Mouse (Mus musculus) left cerebral cortex, postnatal 10 days (tissue): ENCODE data around the gene Cabcoco1. TPM values are rescaled to one million over a fixed set of nuclear protein-coding genes. Genes with fewer than 3 reads are reported as not detected.

Experiments
- DNase-seq, 2 experiments: peaks; one replicate each; pipeline ENCODE4 v3.0.0; 2021 to 2022; ENCODE audit warnings: low spot score in 2 of 2, mixed read lengths in 1 of 2; ENCODE audit errors: extremely low spot score in 1 of 2
- intact Hi-C: fragments of 180-260 bp; cut with DNase I; formaldehyde crosslinking; loops from one replicate; pipeline ENCODE4 v1.15.1; 2025
- total RNA-seq, 2 experiments: library from RNA; stranded (reverse); gene quantifications; 2 replicates each; pipeline ENCODE4 v1.2.3; 2021

Gene Cabcoco1
- total RNA-seq = 1 to 10 TPM; 1.9 to 2.1 TPM

DNA sequence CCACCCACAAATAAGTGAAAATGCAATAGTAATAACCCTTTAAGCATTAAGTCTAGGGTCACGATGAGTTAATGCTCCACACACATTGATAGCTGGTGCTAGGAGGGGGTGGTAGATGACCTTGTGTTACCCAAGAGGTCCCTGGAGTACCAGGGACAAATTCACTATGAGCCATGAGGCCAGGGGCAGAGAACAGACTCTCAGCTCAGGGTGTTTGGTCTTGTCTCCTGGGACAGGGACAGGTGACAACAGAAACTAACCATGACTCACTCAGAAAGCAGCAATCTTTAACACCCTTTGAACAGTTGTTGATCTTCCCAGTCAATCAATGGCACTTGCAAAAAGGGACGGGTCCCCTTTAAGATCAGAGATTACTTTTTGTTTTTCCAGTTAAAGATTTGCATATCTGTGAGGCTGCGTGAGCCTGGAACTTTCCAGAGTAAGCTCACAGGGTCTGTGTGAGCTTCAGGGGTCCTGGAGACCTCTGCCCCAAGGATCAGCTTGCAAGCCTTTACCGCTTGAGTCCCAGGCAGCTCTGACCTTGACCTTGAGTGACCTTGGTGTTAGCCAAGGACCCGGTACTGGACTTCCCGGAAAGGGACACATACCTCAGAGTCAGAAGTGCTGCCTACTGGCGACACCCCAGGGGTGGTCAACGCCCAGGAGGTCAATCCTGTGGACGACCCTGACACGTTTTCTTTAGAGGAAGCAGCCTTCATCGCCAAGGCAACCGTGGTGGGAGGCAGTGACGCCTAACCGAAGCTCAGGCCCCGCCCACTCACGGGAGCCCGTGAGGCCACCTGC, at the start of gene Cabcoco1:
Cabcoco1 (minus strand) TSS at position 758 of the 804 bp plus-strand sequence.
- intact Hi-C loops = no loop called here
- DNase-seq = peak; percentile 60 to 85

DNA sequence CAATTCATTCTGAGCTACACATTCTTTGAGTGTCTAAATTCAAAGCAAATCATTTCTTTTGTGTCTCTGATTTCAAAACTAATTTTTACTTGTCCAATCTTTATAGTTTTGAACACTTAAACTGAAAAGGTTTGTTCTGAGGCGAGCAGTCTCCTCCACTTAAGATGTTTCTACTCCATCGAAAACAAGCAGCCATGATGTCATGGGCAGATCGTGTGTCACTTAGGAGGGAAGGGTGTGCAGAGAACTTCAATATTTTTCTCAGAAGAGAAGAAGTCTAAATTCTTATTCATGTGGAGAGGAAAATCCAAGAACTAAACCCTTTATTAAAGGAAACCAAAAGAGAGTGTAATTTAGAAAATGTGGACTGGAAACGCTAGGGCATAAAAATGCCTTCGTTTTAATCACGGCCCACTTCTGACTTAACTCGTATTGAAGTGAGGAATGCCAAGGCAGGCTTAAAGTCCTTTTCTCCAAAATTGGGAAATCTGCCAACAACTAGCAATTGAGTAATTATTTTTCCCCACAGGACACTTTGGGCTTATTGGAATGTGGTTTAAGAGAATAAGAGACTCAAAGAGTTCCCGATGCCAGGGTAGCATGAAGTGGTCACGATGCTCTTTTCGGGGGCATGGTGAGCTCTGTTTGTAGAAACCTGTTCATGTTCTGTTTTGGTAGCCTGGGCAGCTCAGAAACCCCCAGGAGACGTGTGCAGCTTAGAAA, 48.0 kb upstream of the Cabcoco1 start:
- intact Hi-C loops = no loop called here

DNA sequence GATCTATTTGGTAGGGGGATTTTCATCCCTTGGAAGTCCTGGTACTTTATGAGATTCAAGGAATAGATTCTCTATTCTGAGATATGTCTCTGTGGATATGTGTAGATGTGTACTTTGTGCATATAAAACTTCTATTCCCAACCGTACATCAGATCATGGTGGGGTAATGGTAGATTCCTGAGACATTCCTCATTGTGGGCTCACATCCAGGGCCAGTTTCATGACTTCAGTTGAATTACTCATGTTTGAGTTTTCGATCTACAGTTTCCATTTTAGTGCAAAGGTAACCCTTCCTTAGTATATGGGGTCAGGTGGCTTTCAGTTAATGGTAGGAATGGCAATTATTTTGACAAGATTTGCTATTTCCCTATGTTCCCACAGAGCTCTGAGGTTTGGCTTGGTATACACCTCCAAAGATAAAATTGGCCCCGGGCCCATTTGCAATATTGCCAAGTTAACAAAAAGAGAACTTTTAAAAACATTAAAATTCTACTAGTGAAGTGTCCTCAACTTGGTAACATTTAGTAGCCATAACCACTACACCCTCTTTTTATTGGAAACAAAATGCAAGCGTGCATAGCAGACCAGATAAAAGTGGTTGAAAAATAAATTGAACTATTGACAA, 45.8 kb upstream of the Cabcoco1 start:
- intact Hi-C loops = no loop called here
- no peak for DNase-seq

More for the DNA sequence above, 48.0 kb upstream of the Cabcoco1 start:
- no peak for DNase-seq

DNA sequence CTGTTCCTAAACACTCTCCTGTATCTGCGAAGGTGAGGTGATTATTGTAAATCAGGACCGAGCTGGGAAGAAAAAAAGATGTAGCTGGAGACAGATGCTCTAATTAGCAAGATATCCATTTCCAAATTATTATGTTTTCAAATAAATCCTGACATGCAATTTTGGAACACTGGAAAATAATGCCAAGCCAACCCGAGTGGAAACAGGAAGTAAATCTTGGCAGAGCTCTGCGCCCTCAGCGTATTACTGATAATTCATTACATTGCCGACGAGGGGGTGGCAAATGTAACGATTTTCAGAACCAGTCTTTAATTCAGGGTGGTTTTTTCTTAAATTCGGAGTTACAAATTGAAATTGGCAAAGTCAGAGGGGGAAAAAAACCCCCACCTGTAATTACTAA, 35.6 kb upstream of the Cabcoco1 start:
- intact Hi-C loops = no loop called here
- DNase-seq = no peak

DNA sequence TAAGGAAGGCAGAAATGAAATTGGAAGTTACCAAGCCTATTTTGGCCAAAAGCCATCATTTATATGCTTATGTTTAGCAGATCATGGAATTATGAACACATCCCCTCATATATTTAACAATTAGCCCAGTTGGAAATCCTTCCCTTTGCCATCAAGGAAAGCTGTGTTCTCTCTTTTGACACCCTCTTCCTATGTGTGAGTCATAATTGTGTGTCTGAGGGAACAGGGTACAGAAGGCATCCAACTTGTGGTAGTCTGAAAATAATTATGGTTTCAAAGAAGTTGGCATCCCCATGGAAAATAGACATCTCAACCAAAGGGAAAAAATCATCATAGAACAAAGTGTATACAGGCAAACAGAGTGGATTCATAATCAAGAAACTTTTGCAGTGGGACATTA, 26.5 kb upstream of the Cabcoco1 start:
- intact Hi-C loops = no loop called here
- DNase-seq = no peak

DNA sequence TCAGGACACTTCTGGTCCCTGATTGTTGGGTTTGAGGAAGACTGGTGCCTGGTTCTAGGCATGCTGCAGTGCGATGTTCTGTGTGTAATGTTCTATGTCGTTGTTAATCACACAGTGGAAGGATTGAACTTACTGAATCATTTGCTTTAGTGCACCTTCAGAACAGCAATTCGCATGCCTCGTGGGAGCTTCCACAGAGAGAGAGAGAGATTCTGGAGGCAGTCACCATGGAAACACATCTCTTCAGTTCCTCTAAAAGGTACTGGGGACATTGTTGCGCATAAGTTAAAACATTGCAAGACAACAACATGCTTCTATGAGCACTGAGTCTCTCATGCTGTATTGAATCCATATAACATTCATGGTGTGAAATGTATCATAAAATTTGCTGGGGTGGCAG, 20.6 kb upstream of the Cabcoco1 start:
- intact Hi-C loops = no loop called here
- DNase-seq = peak in 1 of 2 experiments; percentile 42

DNA sequence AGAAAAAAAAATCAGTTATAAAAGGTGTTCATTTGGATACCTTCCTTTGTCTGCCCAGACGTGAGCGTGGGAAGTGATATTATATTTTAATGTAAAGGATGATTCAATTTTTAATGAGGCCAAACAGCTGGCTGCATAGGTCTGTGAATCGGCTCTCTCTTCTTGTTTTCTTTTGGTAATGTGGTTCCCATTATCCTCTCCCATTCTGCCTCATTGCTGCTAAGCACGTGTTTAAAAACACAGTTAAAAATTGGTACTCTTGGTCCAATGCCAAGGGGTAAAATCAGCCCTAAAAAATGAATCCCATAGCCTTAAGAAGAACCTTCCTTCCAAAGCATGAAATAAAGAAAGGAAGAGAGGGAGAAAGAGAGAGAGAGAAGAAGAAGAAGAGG, 17.1 kb upstream of the Cabcoco1 start:
- intact Hi-C loops = no loop called here
- DNase-seq = no peak

DNA sequence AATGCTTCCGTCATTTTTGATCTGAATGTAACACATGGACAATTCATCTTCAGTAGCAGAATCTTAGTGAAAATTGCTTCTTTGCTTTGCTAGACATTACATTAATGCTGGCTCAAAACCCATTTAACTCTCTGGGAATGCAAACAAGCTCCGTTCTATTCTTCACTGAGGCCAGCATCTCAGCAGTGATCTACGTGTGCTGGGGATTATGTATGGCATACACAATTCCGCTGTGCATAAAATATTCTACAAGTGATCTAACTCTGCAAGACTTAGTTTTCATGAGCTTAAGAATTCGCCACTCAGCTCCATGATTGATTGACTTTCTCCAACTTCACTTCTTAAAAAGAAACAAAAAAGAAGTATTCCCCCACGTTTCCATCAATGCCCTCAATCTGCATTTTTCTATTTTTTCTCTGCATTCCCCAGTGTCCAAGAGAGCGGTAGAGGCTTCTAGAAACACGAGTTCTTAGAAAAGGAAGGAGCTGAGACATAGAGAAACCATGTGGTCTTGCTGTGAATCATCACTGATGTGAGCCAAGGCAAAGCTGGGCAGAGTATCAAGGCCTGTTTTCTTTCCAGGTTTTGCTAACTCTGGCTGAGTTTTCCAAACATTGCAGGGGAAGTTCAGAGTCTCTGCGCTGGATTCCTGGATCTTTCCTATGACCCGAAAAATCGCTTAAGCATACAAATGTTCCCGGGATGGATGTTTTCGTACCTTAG, 16.6 kb upstream of the Cabcoco1 start:
- intact Hi-C loops = no loop called here
- DNase-seq = peak; percentile 62 to 72

DNA sequence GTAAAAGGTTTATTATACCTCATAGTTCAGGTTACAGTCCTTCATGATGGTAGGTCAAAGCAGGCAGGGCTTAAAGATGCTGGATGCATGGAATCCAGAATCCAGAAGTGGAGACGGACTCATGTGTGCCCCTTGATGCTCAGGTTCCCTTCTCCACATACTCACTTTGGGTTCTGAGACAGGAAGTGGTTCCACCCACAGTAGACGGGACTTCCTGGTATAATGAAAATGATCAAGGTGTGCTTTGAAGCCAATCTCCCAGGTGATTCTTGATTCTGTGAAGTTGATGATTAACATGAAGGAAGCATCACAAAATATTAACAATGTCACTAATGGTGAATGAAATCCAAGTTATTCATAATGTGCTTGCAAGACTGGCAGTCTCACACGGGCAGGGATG, 12.0 kb upstream of the Cabcoco1 start:
- DNase-seq = no peak
- intact Hi-C loops = no loop called here

DNA sequence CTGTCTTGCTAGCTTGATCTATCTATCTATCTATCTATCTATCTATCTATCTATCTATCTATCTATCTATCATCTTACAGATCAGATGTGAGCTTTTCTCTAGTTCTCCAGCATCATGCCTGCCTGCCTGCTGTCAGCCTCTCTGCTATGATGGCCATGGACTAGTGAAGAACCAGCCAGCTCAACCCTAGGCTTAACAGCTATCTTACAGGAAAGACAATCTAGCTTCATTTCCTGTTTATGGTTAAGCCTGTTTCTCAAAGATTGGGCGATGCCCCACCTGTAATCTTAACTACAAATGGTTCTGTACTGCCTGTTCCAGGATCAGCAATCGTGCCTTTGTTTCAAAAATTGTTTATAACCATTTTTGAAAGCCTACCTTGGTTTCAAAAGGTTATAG, 10.9 kb upstream of the Cabcoco1 start:
- DNase-seq = no peak
- intact Hi-C loops = no loop called here

DNA sequence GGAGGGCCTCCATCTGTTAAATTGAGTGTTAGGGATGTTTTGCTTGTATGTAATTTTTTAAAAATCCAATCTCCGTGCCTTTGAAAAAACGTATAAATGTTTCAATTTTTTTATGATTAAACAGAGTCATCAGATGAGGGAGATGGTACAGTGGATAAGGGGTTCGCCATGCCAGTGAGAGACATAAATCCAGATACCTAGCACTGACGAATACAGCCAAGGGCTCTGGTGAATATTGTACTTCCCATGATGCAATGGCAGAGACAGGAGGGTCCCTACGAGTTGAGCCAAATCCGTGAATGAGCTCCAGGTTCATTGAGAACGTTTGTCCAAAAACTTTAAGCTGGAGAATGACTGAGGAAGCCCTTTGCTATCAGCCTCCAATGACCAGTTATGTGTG, 9.6 kb upstream of the Cabcoco1 start:
- intact Hi-C loops = no loop called here
- no peak for DNase-seq

DNA sequence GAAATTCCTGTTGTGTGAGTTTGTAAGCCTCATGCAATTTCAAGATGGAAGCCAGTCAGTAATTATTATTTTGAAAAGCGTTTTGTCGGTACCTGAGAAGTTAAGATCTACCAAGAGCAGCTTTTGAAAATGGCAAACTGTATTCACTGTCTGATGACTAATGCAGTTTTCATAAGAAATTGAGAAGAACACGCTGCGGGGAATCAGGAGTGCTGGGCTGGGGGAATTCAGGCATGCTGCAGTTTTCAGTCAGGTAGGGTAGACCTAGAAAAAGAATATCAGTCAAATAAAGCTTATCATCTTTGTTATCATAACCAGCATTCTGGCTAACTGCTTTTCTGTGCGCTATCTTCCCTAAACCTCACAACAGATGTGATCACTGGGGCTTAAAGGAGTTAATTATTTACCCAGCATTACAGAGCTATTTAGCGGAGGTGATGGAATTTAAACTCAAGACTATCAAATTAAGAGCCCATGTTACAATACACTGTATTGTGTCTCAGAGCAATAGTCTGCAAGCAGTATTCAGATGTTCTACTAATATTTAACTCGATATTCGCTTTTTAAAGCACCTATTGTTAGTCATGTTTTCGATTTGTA, 9.1 kb upstream of the Cabcoco1 start:
- intact Hi-C loops = no loop called here
- no peak for DNase-seq

DNA sequence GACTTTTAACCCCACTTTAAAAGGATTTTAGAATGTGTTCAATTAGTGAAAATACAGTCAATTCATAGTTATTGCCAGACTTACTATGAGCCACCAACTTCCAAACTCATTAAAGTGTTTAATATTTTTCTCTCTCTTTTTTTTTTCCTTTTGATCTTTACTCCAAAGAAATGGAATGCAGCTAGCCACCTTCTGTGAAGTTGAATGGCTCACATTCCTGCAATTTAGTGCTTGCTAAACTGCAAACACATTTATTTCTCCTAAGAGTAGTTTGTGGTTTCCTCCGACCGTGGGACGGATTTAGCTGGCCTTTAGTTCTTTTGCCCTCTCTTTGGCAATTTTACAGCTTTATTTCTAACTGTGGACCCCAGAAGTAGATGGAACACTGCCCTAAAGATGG, 1.4 kb upstream of the Cabcoco1 start:
- DNase-seq = no peak
- intact Hi-C loops = no loop called here

DNA sequence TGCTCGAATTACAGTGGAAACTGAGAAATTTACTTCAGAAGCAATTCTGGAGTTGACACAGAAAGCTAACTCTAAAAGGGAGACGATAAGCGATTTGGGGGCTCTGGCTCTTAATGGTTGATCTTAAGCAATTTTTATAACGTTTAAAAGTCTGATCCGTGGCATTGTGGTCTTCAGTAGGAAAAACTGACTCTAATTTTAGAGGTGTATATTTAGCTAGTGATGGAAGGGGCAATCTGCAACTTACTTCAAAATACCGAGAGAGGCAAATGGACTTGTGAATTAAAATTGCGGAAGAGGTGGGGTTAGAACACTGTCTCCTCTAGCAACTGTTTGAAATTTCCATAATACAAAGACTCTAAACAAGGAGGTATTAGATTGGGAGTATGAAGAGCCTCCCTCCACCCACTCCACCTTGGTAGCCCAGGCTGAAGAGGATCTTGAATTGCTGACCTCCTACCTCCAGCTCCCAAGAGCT, 286 bp upstream of the Cabcoco1 start:
- no peak for DNase-seq
- intact Hi-C loops = no loop called here

DNA sequence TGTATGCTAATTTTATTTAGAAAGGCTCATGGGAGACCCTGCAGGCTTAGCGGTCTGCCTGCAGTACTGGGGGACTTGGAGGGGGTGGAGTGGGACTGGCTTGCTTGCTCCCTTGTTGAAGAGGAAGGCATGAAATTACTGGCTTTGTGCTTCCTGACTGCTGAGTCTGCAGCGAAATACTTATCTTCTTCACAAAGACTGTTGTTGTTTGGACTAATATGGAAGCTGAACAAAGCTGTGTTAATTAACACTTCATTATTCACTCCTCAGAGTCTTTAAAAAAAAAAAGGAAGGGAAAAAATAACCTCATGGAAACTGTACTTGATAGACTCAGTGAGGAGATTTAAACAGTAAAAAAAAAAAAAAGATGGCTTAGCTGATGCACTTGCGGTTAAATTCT, 1.1 kb downstream of the Cabcoco1 start:
- DNase-seq = no peak
- intact Hi-C loops = no loop called here

DNA sequence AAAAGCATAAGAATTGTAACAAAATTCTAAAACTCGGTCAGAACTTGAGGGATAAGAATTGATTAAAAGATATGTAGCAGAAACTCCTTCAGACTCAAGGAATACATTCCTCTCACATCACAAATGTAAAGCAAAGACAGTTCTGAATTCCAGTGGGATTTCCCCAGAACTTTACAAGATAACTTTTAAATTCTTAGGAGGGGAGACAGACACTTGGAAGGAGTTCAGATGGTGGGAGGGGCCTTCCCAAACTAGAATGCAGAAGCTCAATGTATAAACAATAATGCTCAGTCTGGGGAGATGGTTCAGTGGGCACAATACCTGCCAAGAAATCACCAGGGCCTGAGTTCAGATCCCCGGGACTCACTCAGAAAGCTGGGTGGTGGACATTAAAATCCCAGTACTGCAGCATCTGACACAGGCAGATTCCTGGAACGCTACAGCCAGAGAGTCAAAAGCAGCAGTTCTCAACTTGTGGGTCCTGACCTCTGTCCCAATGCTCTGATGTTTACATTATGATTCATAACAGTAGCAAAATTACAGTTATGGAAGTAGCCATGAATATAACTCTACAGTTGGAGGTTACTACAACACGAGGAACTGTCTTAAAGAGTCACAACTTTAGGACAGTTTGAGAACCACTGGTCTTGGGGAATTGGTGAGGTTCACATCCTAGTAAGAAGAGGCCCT, 4.3 kb downstream of the Cabcoco1 start:
- intact Hi-C loops = no loop called here
- DNase-seq = no peak

DNA sequence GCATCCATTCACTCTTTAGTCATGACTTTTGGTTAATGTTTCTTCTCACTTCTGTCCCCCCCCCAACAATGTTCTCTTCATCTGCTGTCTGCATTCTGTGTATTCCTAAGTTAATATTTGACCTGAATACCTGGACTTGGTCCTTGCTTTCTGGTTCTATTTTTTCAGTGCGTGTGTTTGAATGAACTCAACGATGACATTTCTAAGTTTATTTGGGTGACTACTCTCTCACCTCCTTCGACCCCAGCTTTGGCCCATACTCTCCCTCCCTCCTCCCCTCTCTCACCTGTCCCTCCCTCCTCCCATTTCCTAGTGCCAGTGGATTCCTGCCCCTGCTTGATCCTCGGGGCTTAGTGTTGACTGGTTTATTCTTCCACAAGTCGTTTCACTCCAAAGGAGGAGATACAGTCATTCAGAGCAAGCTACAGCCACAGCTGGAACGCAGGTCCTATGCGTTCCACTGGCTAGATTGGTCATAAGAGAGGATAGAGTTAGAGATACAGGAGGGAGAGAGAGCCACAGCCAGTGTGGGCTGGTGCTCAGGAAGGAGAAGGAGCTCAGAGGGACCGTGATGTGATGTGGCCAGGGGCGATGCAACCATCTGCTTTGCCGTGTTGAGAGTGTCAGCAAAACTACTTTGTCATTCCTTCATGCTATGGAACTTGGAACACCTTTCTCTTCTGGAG, 12.2 kb downstream of the Cabcoco1 start:
- intact Hi-C loops = no loop called here
- no peak for DNase-seq

DNA sequence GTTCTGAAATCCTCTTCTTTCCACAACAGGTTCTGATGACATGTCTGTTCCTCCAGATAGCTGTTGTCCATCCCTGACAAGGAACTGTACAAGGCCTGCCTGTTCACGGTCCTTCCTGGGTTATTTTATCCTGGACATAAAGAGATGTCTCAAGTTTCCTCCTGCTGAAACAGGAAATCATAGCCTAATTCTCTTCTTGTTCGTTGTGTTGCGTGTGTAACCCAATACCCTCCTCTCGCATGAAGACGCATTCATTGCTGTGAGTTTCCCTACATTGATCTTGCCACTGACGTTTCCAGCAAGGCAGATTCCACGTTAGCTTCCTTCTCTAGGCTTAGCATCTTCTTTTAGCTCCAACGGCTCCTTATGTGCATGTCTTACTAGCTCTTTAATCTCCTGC, 12.7 kb downstream of the Cabcoco1 start:
- intact Hi-C loops = no loop called here
- DNase-seq = no peak
